Mouse (Mus musculus): Measurements from ENCODE around the gene Zyx.

Zyx gene

GRCm38 (mm10) chr6:42350968-42351775 lies 1.7 kb downstream of the Zyx start:
- no peak for DNase-seq

GRCm38 (mm10) chr6:42351776-42352485 lies 2.5 kb downstream of the Zyx start:
- no peak for DNase-seq

DNA sequence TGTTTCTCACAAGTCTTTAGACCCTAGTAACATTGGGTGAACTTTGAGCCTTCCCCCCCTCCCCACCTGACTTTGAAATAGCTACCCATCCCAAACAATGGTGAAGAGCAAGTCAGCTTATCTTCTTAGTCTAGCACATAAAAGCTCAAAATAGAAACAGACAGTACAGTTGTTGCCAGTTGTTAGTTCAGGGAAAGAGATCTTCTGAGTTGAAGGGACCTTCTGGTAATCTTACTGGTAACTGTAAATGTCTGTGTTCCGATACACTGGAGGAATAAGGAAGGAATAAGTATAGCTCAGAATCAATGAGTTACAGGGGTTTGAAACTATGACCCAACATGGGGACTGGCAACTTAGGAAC lies 3.0 kb downstream of the Zyx start:
- DNase-seq, result no peak

DNA sequence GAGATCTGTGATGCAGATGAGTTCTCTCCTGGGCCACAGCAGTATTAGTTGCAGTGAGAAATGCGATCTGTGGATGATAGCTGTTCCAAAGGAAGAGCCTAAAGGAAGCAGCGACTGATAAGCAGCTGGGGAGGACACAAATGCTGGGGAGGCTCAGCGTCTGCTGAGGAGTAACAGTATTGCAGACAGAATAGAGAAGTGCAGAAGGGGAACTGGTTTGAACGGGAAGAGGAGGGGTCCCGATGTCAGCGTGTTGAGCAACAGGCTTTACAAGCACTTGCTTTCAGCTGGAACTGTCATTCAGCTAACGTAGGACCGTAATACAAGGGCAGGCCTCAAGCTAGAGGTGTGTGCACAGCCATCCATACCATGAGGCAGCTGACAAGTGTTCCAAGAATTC lies 3.8 kb downstream of the Zyx start:
- no peak for DNase-seq

DNA sequence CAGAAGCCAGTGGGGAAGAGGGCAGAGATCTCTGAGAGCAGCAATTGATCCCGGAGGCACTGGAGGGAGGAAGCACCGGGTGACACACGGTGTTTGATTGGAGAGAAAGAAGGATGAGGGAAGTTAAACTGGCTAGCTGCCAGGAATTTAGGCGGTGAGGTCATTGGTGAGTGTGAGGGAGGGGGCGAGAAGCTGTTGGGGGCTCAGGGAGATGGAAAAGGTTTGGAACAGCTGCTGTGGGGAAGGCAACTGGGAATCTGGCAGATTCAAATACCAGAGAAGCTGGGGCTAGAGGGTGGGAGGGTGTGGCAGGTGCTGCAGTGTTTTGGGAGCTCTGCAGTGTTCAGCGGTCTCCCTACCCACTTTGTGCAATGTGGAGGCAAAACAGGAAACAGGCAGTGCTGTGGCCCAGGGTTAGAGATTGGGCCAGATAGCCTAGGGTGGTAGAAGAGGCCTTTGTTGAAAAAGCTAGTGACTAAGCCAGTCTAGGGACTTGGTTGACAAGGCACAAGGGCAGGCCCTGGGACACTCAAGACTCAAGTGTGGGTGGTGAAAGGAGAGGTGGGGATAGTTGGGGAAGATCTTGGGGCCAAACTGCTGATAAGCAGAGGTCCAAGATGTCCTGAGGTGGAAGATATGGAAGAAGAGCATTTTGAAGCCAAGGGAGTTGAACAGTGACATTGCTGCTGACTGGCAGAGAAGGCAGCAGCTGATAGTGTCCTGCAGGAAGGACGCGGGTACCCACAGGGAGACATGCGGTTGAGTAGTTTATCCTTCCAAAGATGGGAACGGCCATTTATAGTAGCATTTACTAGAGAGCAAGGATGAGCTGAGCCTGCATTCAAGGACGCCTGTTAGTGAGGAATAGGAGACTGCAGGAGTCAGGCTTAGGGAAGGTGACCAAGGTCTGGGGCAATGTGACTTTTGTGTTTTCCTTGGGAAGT lies 4.9 kb downstream of the Zyx start:
- no peak for DNase-seq

DNA sequence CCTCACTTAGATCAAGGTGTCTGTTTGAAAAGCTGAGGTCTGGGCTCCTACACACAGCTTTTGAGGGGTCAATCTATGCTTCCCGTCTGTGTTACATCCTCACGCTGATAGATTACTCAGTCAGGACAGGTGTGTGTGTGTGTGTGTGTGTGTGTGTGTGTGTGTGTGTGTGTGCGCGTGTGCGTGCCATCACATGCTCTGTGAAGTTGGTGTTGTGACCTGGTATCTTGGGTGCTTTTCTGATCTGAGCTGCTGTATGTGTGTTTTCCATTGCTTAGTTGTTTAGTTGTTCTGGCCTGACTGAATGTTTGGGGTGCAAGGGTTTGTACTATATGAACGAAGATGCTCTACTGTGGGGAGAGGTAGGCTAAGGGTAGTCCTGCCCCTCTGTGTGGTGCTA lies 5.9 kb downstream of the Zyx start:
- DNase-seq, result no peak

- DNase-seq, result no peak
Observed at GRCm38 (mm10) chr6:42355794-42356600, 6.6 kb downstream of the Zyx start.

DNA sequence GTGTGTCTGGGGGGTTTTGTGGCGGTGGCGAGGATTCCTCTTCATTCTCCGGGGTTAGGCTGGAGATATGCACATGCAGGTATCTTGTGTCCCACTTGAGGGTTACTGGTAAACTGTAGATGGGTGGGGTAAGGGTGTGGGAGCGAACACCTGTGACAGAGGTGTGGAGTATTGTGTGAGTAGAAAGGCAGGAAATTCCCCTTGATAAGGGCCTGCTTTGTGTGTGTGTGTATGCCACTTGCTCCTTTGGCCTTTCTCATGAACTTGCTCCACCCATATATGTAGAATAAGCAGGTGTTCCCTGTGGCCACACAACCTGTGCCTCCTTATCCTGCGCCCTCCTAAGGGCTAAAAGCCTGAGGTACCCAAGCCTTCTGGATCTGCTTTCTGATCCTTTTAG lies 7.5 kb downstream of the Zyx start:
- DNase-seq, result no peak

DNA sequence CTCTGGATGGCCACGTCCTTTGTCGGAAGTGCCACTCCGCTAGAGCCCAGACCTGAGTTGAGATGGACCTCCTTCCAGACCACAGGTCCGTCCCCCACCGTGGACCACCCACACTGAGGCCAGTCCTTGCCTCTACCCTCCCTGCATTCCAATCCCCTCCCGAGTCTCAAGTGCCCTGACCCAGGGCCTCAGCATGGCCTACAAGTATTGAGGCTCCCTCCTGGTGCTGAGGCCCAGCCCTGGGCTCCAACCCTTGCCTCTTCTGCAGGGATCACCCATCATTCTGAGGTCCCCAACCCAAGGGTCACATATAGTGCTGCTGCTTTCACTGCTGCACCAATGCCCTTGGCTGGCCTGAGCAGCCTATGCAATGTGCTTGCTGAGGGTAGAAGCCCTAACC lies 8.5 kb downstream of the Zyx start:
- no peak for DNase-seq

DNA sequence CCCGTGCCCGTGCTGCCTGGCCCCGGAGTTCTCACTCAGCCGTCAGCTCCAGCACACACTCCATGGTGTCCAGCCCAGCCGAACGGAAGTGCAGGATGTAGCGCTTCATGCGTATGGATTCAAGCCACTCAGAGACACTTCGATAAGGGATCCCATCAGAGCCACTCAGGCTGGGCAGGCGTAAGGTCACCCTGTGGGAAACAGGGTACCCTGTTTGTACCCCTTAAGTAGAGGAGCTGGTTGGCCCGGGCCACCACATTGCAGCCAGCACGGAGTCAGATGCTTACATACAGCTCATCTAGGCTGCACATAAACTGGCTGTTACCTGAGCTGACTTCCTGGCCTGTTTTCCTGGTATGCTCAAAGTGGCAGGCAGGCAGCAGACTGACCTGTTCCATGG lies 9.5 kb downstream of the Zyx start:
- DNase-seq, result no peak

DNA sequence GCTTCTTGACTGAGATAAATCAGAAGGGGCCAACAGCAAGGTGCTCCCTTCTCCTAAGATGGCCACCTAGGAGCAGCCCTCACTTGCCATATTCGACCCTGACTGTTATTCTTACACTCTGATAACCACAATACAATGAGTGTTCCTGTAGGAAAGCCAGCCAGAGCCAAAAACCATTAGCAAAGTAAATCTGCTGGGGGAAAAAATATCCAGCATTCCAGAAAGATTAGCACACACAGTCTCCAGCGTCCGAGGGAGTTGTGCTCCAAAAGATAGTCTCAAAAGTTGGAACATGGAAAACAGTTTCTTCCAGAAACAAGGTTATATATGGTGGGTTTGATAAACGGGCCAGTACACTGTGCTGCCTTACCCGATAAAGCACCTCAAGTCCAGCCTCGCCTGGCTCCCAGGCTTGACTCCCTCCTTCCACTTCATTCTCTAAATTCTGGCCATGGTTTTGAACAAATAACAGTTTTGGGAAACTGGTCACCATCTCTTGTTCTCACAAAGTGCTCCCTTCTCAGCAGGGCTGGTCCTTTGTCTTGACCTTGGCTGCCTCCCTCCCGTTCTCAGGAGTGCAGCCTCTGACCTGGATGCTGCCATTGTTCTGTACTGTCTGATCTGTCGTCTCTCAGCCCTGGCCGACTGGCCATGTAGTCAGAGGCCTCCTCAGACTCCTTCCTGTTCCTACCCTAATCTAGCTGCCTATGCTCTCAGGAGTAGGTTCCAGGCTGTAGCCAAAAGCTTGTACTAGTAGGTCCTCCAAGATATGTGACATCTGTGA lies 10.1 kb downstream of the Zyx start:
- DNase-seq, result no peak

DNA sequence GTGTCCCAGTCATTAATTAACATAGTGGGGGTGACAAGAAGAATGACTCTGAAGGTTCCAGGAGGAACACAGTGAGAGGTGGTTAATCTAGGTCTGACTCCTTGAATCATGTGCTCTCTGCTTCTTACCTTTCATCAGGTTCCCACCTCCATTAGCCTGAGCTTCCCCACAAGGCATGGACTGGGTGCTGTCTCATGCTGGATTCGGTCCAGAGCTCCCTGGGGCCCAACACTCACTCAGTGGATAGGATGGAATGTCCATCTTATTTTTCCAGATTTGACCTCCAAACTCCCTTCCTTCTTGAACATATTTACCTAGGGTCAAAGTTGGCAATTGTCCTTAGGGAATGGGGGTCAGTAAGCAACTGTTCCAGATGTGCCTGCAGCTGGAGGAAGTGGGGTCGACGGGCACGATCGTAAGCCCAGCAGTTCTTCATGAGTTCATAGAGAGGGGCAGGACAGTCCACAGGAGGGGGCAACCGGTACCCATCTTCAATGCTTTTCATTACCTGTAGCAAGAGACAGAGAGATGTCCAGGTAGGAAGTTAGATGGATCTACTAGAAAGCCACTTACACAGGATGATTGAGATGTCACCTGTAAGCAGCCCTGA lies 10.9 kb downstream of the Zyx start:
- no peak for DNase-seq

- no peak for DNase-seq
Observed at GRCm38 (mm10) chr6:42361041-42361895, 11.8 kb downstream of the Zyx start.

- DNase-seq, result no peak
Observed at GRCm38 (mm10) chr6:42362074-42362473, 12.6 kb downstream of the Zyx start.

- no peak for DNase-seq
Observed at GRCm38 (mm10) chr6:42362497-42362896, 13.1 kb downstream of the Zyx start.

DNA sequence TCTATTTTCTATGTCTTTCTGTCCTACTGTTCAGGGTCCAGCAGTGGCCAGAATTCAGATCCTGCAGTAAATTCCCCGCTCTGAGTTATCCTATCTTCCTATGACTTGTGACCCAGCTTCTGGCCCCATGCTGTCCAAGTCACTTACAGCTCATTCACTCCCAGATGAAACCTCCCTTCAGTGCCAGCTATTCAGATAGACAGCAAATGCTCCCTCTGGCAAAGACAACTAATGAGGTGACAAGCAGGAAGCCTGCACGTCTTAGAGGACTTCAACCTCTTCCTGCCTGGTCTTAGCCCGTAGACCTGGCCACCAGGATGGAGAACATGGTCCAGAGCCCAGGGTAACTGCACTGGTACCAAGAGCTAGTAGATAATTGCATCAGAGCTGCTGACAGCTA lies 13.5 kb downstream of the Zyx start:
- no peak for DNase-seq

DNA sequence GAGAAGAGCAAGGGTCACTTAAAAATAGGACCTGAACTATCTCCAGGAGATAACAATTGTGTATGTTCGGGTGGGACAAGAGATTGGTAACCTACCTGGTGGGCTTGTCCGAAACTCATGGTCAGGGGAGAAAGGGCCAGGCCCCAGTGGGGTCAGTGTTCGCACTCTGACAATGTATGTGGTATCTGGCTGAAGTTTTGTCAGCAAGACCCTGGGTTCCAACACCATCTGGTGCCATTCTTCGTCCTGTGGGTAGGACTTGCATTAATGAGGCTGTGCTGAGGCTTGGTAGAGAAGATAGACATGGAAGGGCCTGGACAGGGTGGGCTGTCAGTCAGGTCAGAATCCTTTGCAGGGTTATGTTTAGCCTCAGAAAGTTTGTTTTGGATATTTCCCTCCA lies 14.6 kb downstream of the Zyx start:
- DNase-seq, result no peak

GRCm38 (mm10) chr6:42364607-42365006 lies 15.2 kb downstream of the Zyx start:
- no peak for DNase-seq

- no peak for DNase-seq
Observed at GRCm38 (mm10) chr6:42365215-42365614, 15.8 kb downstream of the Zyx start.

DNA sequence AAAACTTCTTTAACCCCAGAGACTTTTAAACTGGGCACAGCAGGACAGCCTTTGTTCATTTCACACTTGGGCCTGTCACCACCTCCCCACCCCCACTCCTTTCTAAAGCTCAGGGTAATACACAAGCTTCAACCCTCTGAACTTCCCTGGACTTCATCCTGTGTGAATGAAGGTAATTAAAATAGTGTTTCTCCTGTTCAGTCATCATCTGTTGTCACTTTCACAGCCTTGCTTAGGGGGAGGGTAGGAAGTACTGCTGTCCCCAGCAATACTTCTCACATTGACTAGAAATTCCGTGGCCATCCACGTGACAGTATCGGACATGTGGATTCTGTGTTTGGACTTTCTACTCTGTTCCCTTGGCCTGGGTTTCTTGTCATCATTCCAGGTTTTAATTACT lies 20.4 kb downstream of the Zyx start:
- DNase-seq, result no peak

Data from cerebellum, adult 8-10 months (tissue).